In the genomic region with DNA sequence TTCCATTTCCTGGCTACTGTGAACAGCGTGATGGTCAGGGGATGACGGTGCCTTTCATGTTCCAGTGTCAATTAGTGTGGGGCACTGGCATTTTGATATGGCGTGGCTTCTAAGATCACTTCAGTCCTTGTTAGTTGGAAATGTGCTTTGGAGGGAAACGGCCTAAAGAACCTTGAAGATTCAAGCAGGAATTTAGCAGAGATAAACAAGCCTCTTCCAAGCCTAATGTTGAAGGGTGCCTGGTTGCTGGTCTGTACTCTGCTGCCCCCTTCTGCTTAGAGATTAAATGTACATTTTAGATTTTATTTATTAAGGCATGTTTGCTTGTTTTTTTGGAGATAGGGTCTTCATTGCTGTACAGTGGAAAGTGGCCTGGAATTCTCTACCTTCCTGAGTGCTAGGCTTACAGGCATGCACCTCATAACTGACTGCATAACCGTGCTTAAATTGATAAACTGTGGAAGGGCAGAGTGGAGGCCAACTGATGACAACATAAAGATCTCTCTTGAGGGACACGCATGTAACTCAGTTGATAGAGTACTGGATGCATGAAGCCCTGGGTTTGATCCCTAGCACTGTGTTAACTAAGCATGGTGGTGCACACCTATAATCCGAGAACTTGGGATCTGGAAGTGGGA, we compare ENCODE assay signal across 9 mouse cellular contexts. TPM values are rescaled to one million over a fixed set of nuclear protein-coding genes. Genes with fewer than 3 reads are reported as not detected.
DNase-seq lines count a peak whose midpoint lies in the region; ATAC-seq and TF ChIP-seq lines count a peak whose summit lies in the region.
"Had no signal": no experiment of that assay in that cellular context is flagged by ENCODE, and none has a peak within 500 bp of the region (broad histone marks: within the 10 kb centered on the region; RNA-seq: fewer than 3 reads in every experiment).

No protein-coding gene starts in this region.

- H3K36me3 ChIP-seq in forebrain, embryonic 15.5 days = no peaks in the 10 kb centered on the region
- H3K36me3 ChIP-seq in forebrain, embryonic 10.5 days (replicated peaks) = no peaks in the 10 kb centered on the region
- H3K36me3 ChIP-seq in forebrain, embryonic 16.5 days (ENCODE audit: control insufficient read depth, insufficient read depth) = no peaks in the 10 kb centered on the region
- H3K36me3 ChIP-seq in neural tube, embryonic 15.5 days = 0 out of 2 replicates have a peak, but pooled peaks cover 3% of the 10 kb centered on the region

- WGBS in forebrain, embryonic 15.5 days = 60% methylated on average over 7 of the region's 7 CpGs
- WGBS in forebrain, embryonic 10.5 days = 75% methylated on average over 7 of the region's 7 CpGs
- WGBS in lung, adult 2 months = 55% methylated on average over 7 of the region's 7 CpGs
- 66% methylated on average over 7 of the region's 7 CpGs for WGBS in forebrain, embryonic 16.5 days
- WGBS in neural tube, embryonic 15.5 days = 63% methylated on average over 7 of the region's 7 CpGs

- H3K9ac ChIP-seq in forebrain, embryonic 15.5 days (replicated peaks) = no peak overlapping the region
- H3K9ac ChIP-seq in forebrain, embryonic 16.5 days (replicated peaks; ENCODE audit: low read depth, low read length) = no peak overlapping the region
- H3K9ac ChIP-seq in neural tube, embryonic 15.5 days (replicated peaks) = no peak overlapping the region

- peaks cover 20% of the 10 kb centered on the region for H3K4me1 ChIP-seq in forebrain, embryonic 15.5 days
- peaks cover 19% of the 10 kb centered on the region for H3K4me1 ChIP-seq in forebrain, embryonic 10.5 days
- no peaks in the 10 kb centered on the region for H3K4me1 ChIP-seq in lung, adult 2 months (ENCODE audit: control insufficient read depth, insufficient read depth, low read length)
- H3K4me1 ChIP-seq in forebrain, embryonic 16.5 days (replicated peaks; ENCODE audit: control insufficient read depth, insufficient read depth, low read length) = peaks cover 19% of the 10 kb centered on the region
- H3K4me1 ChIP-seq in neural tube, embryonic 15.5 days = peaks cover 27% of the 10 kb centered on the region

- no peak overlapping the region for H3K4me3 ChIP-seq in forebrain, embryonic 15.5 days
- no peak overlapping the region for H3K4me3 ChIP-seq in forebrain, embryonic 10.5 days
- H3K4me3 ChIP-seq in lung, adult 2 months (replicated peaks; ENCODE audit: extremely low read depth, low read depth, low read length) = no peak overlapping the region
- H3K4me3 ChIP-seq in forebrain, embryonic 16.5 days (replicated peaks; ENCODE audit: low read length) = no peak overlapping the region
- H3K4me3 ChIP-seq in neural tube, embryonic 15.5 days (replicated peaks) = no peak overlapping the region

- no peaks in the 10 kb centered on the region for H3K27me3 ChIP-seq in forebrain, embryonic 15.5 days
- no peaks in the 10 kb centered on the region for H3K27me3 ChIP-seq in forebrain, embryonic 10.5 days (ENCODE audit: poor library complexity, severe bottlenecking)
- no peaks in the 10 kb centered on the region for H3K27me3 ChIP-seq in forebrain, embryonic 16.5 days (replicated peaks; ENCODE audit: control insufficient read depth, insufficient read depth, low read length)
- H3K27me3 ChIP-seq in neural tube, embryonic 15.5 days (replicated peaks) = no peaks in the 10 kb centered on the region

- no peak for TF ChIP-seq POLR2A in lung, adult 2 months (IDR thresholded peaks at IDR 0.05; ENCODE audit: borderline replicate concordance, extremely low read depth, low read depth, low read length)

- no peaks in the 10 kb centered on the region for H3K9me3 ChIP-seq in forebrain, embryonic 15.5 days
- no peaks in the 10 kb centered on the region for H3K9me3 ChIP-seq in forebrain, embryonic 10.5 days
- H3K9me3 ChIP-seq in forebrain, embryonic 16.5 days (ENCODE audit: control insufficient read depth, low read length) = no peaks in the 10 kb centered on the region
- H3K9me3 ChIP-seq in neural tube, embryonic 15.5 days (replicated peaks) = no peaks in the 10 kb centered on the region

- no peak overlapping the region for H3K27ac ChIP-seq in forebrain, embryonic 15.5 days (replicated peaks)
- H3K27ac ChIP-seq in forebrain, embryonic 10.5 days = no peak overlapping the region
- H3K27ac ChIP-seq in forebrain, embryonic 16.5 days (ENCODE audit: low read length) = no peak overlapping the region
- no peak overlapping the region for H3K27ac ChIP-seq in neural tube, embryonic 15.5 days (replicated peaks)
- H3K27ac ChIP-seq: macrophage had no signal

- DNase-seq in forebrain, embryonic 10.5 days (ENCODE audit: extremely low spot score, low spot score) = no peak
- DNase-seq in lung, adult 2 months = no peak
- DNase-seq in lung, postnatal 14 days = no peak
- DNase-seq in adrenal gland, postnatal 4 days (ENCODE audit: low spot score in 2 of 2) = no peak
- DNase-seq in ovary, postnatal 10 days (ENCODE audit: low spot score) = no peak

- H3K4me2 ChIP-seq in forebrain, embryonic 15.5 days (replicated peaks) = no peak overlapping the region
- no peak overlapping the region for H3K4me2 ChIP-seq in forebrain, embryonic 16.5 days (ENCODE audit: low read length)
- no peak overlapping the region for H3K4me2 ChIP-seq in neural tube, embryonic 15.5 days

- peak; percentile 32; the same call in 1 of the 2 replicates for TF ChIP-seq CTCF in lung, adult 2 months (IDR thresholded peaks at IDR 0.05; ENCODE audit: insufficient read depth, low read length)

- 0 out of 2 replicates have a peak, but pooled peaks have one; percentile 51 for ATAC-seq in forebrain, embryonic 15.5 days (replicated peaks)
- ATAC-seq in forebrain, embryonic 16.5 days = peak; percentile 48; the same call in 1 of the 2 replicates
- ATAC-seq in neural tube, embryonic 15.5 days (ENCODE audit: low FRiP score) = peak; percentile 48; the same call in 1 of the 2 replicates

RNA-seq across cellular contexts. Expression of gene Dclk3, which starts 40.1 kb away (rescaled TPM):
- 5.3 and 5.4 TPM in 2 replicates for polyA plus RNA-seq in forebrain, embryonic 15.5 days (2015; fragmentation: Nextera tagmentation; extraction: Ambion mirVana)
- polyA plus RNA-seq in forebrain, embryonic 10.5 days (2016; fragmentation: Nextera tagmentation; extraction: Ambion mirVana) = 0.14 and 0.21 TPM in 2 replicates
- 0.98 and 1.8 TPM in 2 replicates for polyA plus RNA-seq in lung, adult 2 months (2012; rRNA removed)
- 5.6 and 8.3 TPM in 2 replicates for polyA plus RNA-seq in forebrain, embryonic 16.5 days (2015; fragmentation: Nextera tagmentation; extraction: Ambion mirVana)
- 11.2 and 12.2 TPM in 2 replicates for polyA plus RNA-seq in neural tube, embryonic 15.5 days (2015; fragmentation: Nextera tagmentation; extraction: Ambion mirVana)
- 1 to 10 TPM; 1.5 to 3.4 TPM for total RNA-seq in adrenal gland, postnatal 4 days (2021)
- polyA plus RNA-seq: macrophage had no signal
